Mouse (Mus musculus) intestine, embryonic 16.5 days (tissue): ENCODE data around the gene Lrmda. TPM values are rescaled to one million over a fixed set of nuclear protein-coding genes. Genes with fewer than 3 reads are reported as not detected.

Experiments
- ATAC-seq: fragments of 200-750 bp; cut with Nextera tagmentation; 2 replicates; pipeline ENCODE4 v1.8.0; 2017; ENCODE audit warnings: moderate TSS enrichment, moderate library complexity
- H3K27ac ChIP-seq: fragments of 300-500 bp; sonication (generic); 2 replicates; pipeline ENCODE4 v1.5.1; 2014; ENCODE audit warnings: mild to moderate bottlenecking, low read length
- H3K27me3 ChIP-seq: fragments of 300-500 bp; sonication (generic); replicated peaks from 2 replicates; pipeline ENCODE4 v1.6.1; 2014; ENCODE audit warnings: low read length, control low read depth, mixed read lengths; ENCODE audit not compliant: control insufficient read depth, insufficient read depth
- H3K36me3 ChIP-seq: fragments of 300-500 bp; sonication (generic); 2 replicates; pipeline ENCODE4 v1.6.1; 2014; ENCODE audit warnings: low read length, control low read depth; ENCODE audit not compliant: control insufficient read depth, insufficient read depth
- H3K4me1 ChIP-seq: fragments of 300-500 bp; sonication (generic); 2 replicates; pipeline ENCODE4 v1.6.1; 2014; ENCODE audit warnings: low read length, control low read depth, mixed read lengths; ENCODE audit not compliant: control insufficient read depth, insufficient read depth
- H3K4me2 ChIP-seq: fragments of 300-500 bp; sonication (generic); 2 replicates; pipeline ENCODE4 v1.6.1; 2014; ENCODE audit warnings: low read depth, low read length, control low read depth
- H3K4me3 ChIP-seq: fragments of 300-500 bp; sonication (generic); 2 replicates; pipeline ENCODE4 v1.5.1; 2014; ENCODE audit warnings: mild to moderate bottlenecking, low read length
- H3K9ac ChIP-seq: fragments of 300-500 bp; sonication (generic); 2 replicates; pipeline ENCODE4 v1.6.1; 2014; ENCODE audit warnings: low read depth, low read length
- H3K9me3 ChIP-seq: fragments of 300-500 bp; sonication (generic); 2 replicates; pipeline ENCODE4 v1.6.1; 2016; ENCODE audit warnings: low read length, control low read depth; ENCODE audit not compliant: control insufficient read depth
- WGBS: fragments of 180-500 bp; shearing (Covaris S2); extraction: QIAGEN DNeasy Blood & Tissue Kit; methylation state at CpG from one replicate; pipeline ENCODE4 v1.1.7; 2014; 5-methylcytosine and 5-hydroxymethylcytosine counted together
- polyA plus RNA-seq: library from polyadenylated mRNA; unstranded; fragments of >200 nt; fragmentation: Nextera tagmentation; extraction: Ambion mirVana; gene quantifications from 2 replicates; pipeline ENCODE4 v1.2.1, GENCODE M21; 2015

Lrmda gene
- polyA plus RNA-seq, 1 experiment from 2014 or later: 0.53 TPM

GRCm38 (mm10) chr14:22329191-22329590, 309.7 kb downstream of the Lrmda start:
- Histone ChIP-seq H3K4me3 (no peak overlapping the region), H3K9me3 (no peaks in the 10 kb centered on the region), H3K36me3 (no peaks in the 10 kb centered on the region), H3K27me3 (no peaks in the 10 kb centered on the region), H3K4me1 (peaks cover under 1% of the 10 kb centered on the region; the same call in 1 of the 2 replicates), H3K27ac (no peak overlapping the region), H3K9ac (no peak overlapping the region), H3K4me2 (no peak overlapping the region)
- 88% methylated on average over 3 of the region's 3 CpGs for WGBS
- no peak for ATAC-seq

- WGBS: 91% methylated on average over 5 of the region's 5 CpGs
- ATAC-seq: no peak
Observed at GRCm38 (mm10) chr14:22335101-22335820, 315.7 kb downstream of the Lrmda start.

GRCm38 (mm10) chr14:22339176-22339575, 319.7 kb downstream of the Lrmda start:
- 66% methylated on average over 6 of the region's 6 CpGs for WGBS
- no peak for ATAC-seq
- no peak overlapping the region for H3K4me3 ChIP-seq
- H3K27ac ChIP-seq: no peak overlapping the region
- H3K9me3 ChIP-seq: no peaks in the 10 kb centered on the region
- H3K4me2 ChIP-seq: no peak overlapping the region
- no peaks in the 10 kb centered on the region for H3K36me3 ChIP-seq
- no peak overlapping the region for H3K9ac ChIP-seq
- no peaks in the 10 kb centered on the region for H3K4me1 ChIP-seq
- H3K27me3 ChIP-seq: no peaks in the 10 kb centered on the region

More at GRCm38 (mm10) chr14:22335101-22335820, 315.7 kb downstream of the Lrmda start:
- Histone ChIP-seq H3K4me1 (no peaks in the 10 kb centered on the region), H3K9ac (no peak overlapping the region), H3K9me3 (no peaks in the 10 kb centered on the region), H3K4me3 (no peak overlapping the region), H3K27ac (no peak overlapping the region), H3K27me3 (no peaks in the 10 kb centered on the region), H3K4me2 (no peak overlapping the region), H3K36me3 (no peaks in the 10 kb centered on the region)

- ATAC-seq: no peak
- H3K9me3 ChIP-seq: no peaks in the 10 kb centered on the region
- H3K27me3 ChIP-seq: no peaks in the 10 kb centered on the region
- no peaks in the 10 kb centered on the region for H3K36me3 ChIP-seq
- 56% methylated on average over 4 of the region's 4 CpGs for WGBS
- H3K4me3 ChIP-seq: no peak overlapping the region
- H3K4me1 ChIP-seq: no peaks in the 10 kb centered on the region
- H3K27ac ChIP-seq: no peak overlapping the region
- H3K4me2 ChIP-seq: no peak overlapping the region
- no peak overlapping the region for H3K9ac ChIP-seq
Observed at GRCm38 (mm10) chr14:22343357-22343756, 323.8 kb downstream of the Lrmda start.

- Histone ChIP-seq H3K4me2 (no peak overlapping the region), H3K36me3 (no peaks in the 10 kb centered on the region), H3K4me1 (no peaks in the 10 kb centered on the region), H3K27ac (no peak overlapping the region), H3K9ac (no peak overlapping the region), H3K9me3 (no peaks in the 10 kb centered on the region), H3K27me3 (no peaks in the 10 kb centered on the region), H3K4me3 (no peak overlapping the region)
- no peak for ATAC-seq
- WGBS: 71% methylated on average over 8 of the region's 8 CpGs
Observed at GRCm38 (mm10) chr14:22345248-22345647, 325.7 kb downstream of the Lrmda start.

GRCm38 (mm10) chr14:22353626-22354025, 334.1 kb downstream of the Lrmda start:
- Histone ChIP-seq H3K27me3 (no peaks in the 10 kb centered on the region), H3K4me3 (no peak overlapping the region), H3K4me2 (no peak overlapping the region), H3K9ac (no peak overlapping the region), H3K9me3 (no peaks in the 10 kb centered on the region), H3K36me3 (no peaks in the 10 kb centered on the region), H3K4me1 (no peaks in the 10 kb centered on the region), H3K27ac (no peak overlapping the region)
- WGBS: 62% methylated on average over 5 of the region's 5 CpGs
- no peak for ATAC-seq

GRCm38 (mm10) chr14:22354769-22355574, 335.5 kb downstream of the Lrmda start:
- Histone ChIP-seq H3K27ac (no peak overlapping the region), H3K9me3 (no peaks in the 10 kb centered on the region), H3K4me1 (no peaks in the 10 kb centered on the region), H3K9ac (no peak overlapping the region), H3K4me3 (no peak overlapping the region), H3K27me3 (no peaks in the 10 kb centered on the region), H3K36me3 (no peaks in the 10 kb centered on the region), H3K4me2 (no peak overlapping the region)
- 71% methylated on average over 15 of the region's 15 CpGs for WGBS
- ATAC-seq: no peak

GRCm38 (mm10) chr14:22357991-22358503, 338.5 kb downstream of the Lrmda start:
- no peak overlapping the region for H3K9ac ChIP-seq
- no peaks in the 10 kb centered on the region for H3K9me3 ChIP-seq
- no peak overlapping the region for H3K4me2 ChIP-seq
- no peaks in the 10 kb centered on the region for H3K4me1 ChIP-seq
- H3K4me3 ChIP-seq: no peak overlapping the region
- no peaks in the 10 kb centered on the region for H3K36me3 ChIP-seq
- H3K27ac ChIP-seq: no peak overlapping the region
- WGBS: 63% methylated on average over 9 of the region's 9 CpGs
- no peak for ATAC-seq
- H3K27me3 ChIP-seq: no peaks in the 10 kb centered on the region

- 53% methylated on average over 6 of the region's 6 CpGs for WGBS
- 0 out of 2 replicates have a peak, but pooled peaks cover 4% of the 10 kb centered on the region for H3K9me3 ChIP-seq
- peaks cover 3% of the 10 kb centered on the region; the same call in 1 of the 2 replicates for H3K4me1 ChIP-seq
- no peaks in the 10 kb centered on the region for H3K27me3 ChIP-seq
- H3K36me3 ChIP-seq: no peaks in the 10 kb centered on the region
- no peak overlapping the region for H3K27ac ChIP-seq
- no peak overlapping the region for H3K4me2 ChIP-seq
- no peak for ATAC-seq
- H3K9ac ChIP-seq: no peak overlapping the region
- H3K4me3 ChIP-seq: no peak overlapping the region
Observed at GRCm38 (mm10) chr14:22364010-22364748, 344.7 kb downstream of the Lrmda start.
